Mouse (Mus musculus): ENCODE results near the gene Hist1h1t.

DNA sequence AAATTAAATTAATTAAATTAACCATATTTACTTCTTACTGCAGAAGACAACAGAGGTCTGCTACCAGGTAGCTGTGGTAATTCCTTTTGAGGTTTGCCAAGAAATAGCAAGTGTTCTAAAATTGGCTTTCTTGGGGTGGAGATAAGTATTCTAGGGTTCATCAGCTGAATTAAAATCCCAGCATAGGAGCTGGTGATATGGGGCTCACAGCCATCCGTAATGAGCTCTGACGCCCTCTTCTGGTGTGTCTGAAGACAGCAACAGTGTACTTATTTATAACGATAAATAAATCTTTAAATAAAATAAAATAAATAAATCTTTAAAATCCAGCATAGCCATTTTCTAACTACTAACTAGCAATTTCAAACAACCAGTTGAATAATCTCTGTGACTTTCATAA, 4.2 kb downstream of the Hist1h1t start:
- TF ChIP-seq CTCF (IDR thresholded peaks at IDR 0.05; ENCODE audit: control insufficient read depth, insufficient read depth, low read length) (no peak), POLR2A (IDR thresholded peaks at IDR 0.05; ENCODE audit: borderline replicate concordance, control insufficient read depth, low read depth, low read length) (no peak)
